Mouse (Mus musculus): ENCODE measurements at regions not wholly inside any gene's neighbourhood (a gene's known extent, or its start where the extent isn't known, plus 50 kb on each side); places are given as distances from the start of the nearest gene placed in this dataset.

DNA sequence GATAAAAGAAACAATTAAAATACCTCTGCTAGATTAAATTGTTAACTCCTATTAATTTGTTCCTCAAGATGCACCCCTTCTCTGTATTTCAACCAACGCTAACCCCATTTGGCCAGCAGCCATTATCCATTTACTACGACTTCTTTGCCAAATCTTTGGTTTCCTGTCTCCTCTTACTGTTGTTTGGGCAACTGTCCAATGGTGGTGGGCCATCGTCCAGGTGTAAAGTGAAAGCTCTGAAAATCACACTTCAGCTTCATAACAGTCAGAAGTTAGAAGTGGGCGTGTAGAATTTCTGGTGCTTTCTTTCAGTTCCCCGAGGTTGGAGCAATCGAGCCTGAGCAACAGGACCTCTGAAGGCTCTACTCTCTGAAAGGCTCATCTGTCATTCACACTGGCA is 66.8 kb upstream of the Zbtb20 start:
- no peak for ATAC-seq (replicated peaks; ENCODE audit: low FRiP score, low TSS enrichment, poor library complexity, severe bottlenecking)

DNA sequence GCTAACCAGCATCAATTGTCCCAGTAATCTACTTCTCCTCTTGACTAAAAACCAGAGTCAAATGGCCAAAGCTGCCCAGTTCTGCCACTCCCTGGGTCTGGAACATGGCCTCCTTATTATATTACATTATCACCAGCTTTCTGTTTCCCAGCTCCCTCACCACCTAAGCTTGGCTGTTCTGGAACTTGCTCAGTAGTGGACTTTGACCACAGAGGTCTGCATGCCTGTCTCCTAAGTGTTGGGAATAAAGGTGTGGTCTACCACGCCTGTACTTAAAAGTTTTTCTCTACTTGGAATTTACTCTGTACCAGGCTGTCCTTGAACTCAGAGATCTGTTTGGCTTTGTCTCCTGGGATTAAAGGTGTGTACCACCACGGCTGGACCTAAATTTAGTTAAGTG is 68.1 kb upstream of the Zbtb20 start:
- no peak for ATAC-seq (replicated peaks; ENCODE audit: low FRiP score, low TSS enrichment, poor library complexity, severe bottlenecking)

DNA sequence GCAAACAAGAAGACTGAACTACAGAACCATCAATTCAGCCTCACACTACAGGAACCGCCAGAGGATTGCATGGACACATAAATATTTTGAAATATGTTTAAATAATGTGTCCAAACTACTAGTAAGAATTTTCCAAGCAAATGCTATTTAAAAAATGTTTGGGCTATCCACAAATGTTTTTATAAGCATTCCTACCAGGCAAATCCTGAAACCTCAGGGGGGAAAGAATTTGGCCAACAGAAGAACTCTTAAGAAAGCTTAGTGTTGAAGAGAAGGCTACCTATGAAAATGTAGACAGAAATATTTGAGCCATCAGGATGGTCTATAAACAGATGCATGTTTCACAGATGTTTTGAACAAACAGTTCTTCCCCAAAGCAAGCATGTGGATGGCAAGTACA is 72.1 kb upstream of the Zbtb20 start:
- ATAC-seq (replicated peaks; ENCODE audit: low FRiP score, low TSS enrichment, poor library complexity, severe bottlenecking) = no peak

DNA sequence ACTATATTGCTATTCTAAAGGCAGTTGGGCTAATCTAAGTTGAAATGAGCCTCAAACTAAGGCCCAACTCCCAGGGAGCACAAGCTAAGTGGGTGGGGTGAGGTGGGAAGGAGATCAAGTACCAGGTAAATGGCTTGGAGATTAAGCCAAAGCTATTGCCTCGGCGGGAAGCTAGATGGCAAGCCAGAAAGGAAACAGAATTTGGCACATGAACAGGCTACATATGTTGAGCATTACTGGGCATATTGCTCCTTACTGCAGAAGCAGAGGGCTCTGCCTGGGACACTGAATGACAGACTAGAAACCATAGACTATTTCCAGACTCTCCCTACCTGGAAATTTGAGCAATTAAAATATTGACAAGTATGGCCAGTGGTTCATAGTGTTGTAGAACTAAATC is 83.1 kb upstream of the Zbtb20 start:
- no peak for ATAC-seq (replicated peaks; ENCODE audit: low FRiP score, low TSS enrichment, poor library complexity, severe bottlenecking)

DNA sequence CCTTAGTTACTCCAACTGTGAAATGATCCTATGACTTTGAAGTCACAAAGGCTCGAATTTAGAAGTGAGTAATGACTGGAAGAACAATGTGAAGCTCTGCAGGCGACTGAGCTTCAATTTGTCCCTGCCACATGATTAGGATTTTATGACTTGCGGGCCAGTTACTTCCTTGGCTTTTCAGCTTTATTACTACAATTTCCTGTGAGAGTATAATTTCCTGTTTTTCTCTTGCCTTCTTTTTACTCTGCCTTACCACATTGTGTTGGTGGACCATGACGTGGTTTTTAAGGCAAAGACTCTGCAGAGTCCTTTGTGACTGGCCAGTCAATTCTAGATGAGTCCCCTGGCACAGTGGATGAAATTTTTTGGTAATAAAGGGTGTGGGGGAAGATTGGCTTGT is 91.0 kb upstream of the Zbtb20 start:
- ATAC-seq (replicated peaks; ENCODE audit: low FRiP score, low TSS enrichment, poor library complexity, severe bottlenecking) = no peak

DNA sequence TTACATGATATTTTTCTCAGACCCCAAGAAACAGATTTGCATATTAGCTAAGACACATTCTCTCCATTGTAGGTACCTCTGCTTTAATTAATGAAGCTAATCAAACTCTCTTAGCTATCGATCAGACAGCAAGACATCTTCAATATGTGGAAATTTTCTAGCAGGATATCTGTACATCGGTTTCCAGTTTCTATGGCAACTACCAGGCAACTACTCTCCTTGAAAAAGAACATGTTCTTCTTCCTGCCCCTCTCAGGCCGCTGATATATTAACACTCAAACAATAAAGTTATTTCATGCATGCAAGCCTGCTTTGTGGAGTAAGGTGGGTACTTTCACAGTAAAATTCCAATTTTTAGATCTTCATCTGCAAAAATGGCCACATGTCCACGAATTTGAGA is 91.7 kb upstream of the Zbtb20 start:
- no peak for ATAC-seq (replicated peaks; ENCODE audit: low FRiP score, low TSS enrichment, poor library complexity, severe bottlenecking)

DNA sequence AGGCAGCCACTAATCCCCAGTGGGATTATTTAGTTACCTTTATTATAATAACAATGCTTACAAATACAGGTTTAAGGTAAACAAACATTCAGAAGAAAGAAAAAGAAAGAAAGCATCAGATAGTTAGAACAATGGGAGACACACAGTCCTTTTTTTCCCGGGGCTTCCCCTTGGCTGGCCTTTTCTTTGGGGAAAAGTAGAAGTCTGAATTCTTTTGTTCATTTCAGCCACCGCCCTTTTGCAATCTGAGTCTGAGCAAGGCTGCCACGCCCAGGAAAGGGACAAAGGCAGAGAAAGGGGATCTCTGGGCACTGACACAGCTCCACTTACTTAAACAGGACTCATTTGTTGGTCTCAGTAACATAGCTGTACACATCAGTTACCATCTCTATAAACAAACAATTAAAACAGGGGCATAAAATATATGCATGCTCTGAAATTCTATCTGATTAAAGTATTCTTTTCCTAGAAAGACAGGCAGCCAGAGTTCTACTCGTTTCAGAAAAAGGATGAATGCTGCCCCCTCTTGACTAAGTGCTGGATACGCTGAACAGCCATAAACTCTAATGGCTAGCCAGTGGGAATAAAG is 93.5 kb upstream of the Zbtb20 start:
- no peak for ATAC-seq (replicated peaks; ENCODE audit: low FRiP score, low TSS enrichment, poor library complexity, severe bottlenecking)

DNA sequence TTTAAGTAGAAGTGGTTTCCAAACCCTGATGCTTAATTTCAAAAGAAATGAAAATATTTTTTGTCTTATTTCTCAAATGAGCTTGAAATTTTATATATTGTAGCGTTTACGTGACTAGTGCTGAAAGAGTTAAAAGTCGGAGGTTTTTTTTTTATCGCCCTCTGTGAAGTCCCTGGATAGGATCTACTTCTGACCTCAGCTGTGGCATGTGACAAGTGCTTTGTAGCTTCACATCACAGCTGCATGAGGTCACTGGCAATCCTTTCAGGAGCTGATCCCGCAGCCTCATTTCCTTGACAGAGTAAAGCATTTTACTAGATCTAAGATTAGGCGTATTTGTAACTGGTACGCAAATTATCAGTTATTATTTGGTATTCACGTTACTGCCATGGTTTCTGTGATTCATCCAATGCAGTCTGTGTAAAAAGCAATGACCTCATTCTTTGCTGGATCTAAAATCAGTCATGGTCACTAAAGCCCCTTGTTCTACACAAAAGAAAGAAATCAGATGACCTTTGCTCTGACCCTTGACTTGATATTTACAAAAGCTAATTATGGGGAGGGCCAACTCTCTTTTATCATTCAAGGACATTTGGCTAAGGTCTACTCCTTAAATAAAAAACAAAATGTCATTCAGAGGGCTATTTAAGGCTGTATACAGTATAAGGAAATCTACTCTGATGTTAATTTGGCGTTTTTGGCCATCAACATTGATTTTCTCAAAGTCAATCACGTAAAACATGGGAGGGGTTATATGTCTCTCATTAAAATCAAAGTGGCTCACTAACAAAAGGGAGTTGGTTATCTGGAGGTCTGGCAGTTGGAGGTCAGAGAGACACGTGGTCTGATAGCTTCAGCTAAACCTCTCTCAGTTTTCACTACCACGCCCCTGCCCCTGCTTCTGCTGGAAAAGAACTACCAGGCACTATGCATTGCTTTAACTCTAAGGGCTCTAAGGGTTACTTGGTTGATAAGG is 94.3 kb upstream of the Zbtb20 start:
- no peak for ATAC-seq (replicated peaks; ENCODE audit: low FRiP score, low TSS enrichment, poor library complexity, severe bottlenecking)

DNA sequence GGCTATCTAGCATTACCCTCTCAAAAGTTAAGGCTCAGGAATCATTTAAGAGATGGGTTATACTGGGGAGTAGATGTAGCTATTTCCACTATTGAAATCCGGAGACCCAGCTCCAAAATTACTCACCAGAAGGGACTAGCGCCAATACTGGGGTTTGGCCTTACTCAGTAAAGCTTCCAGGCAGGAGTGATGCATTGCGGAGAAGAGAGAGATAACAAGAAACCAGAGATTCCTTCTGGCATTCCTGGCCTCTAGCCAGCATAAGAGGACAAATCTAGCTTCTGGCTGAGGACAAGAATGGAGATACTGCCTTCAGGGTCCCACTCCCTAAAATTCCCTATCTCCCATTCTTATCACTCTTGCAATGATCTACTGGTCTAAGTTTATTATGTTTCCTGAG is 95.7 kb upstream of the Zbtb20 start:
- no peak for ATAC-seq (replicated peaks; ENCODE audit: low FRiP score, low TSS enrichment, poor library complexity, severe bottlenecking)

DNA sequence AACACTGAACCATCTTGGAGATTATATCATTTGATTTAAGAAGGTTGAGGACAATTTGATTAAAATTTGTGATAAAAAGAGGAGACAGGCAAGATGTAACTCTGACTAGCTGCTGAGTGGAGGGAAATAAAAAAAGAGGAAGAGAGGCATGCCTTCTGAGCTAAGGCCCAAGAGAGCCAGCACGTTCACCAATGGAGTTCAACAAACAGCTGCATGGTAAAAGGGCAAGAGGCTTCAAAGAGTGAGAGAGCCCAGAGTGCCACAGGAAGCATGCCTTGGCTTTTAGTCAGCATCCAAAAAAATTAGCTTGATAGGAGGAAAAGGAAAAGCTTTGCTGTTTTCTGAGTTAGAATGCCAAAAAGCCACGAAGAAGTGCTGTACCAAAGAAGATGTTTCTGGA is 103.0 kb upstream of the Zbtb20 start:
- ATAC-seq (replicated peaks; ENCODE audit: low FRiP score, low TSS enrichment, poor library complexity, severe bottlenecking) = no peak

DNA sequence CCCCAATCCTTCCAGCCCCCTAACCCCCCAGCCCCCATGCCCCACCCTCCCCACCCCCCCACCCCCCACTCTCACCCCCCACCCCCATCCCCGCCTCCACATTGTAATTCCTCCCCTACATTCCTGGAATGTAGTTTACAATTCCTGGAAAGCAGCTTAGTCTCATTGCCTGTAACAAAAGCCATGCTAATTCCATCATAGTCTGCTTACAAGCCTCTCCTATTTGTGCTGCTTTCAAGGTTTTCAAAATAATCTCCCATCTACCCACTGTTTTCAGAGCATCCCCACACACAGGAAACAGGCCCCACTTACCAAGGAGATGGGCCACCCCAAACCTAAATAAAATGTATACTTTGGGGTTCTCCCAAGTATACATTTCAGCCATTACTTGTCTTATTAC is 105.5 kb upstream of the Zbtb20 start:
- no peak for ATAC-seq (replicated peaks; ENCODE audit: low FRiP score, low TSS enrichment, poor library complexity, severe bottlenecking)

DNA sequence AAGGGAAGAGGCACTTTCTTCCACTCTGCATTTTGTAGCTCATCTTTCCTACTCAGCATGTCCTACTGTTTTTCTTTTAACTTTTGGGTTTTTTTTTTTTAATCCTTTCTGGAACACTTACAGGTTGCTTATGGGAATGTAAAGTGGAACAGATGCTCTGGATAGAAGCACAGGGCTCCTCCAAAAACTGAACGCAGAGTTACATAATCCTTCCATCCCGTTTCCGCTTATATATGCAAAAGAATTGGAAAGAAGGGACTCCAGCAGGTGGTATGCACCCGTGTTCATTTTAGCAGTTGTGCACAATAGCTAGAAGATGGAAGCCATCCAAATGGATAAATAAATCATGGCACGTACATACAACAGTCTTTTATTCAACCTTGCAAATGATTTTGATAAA is 127.0 kb upstream of the Zbtb20 start:
- ATAC-seq (replicated peaks; ENCODE audit: low FRiP score, low TSS enrichment, poor library complexity, severe bottlenecking) = no peak

DNA sequence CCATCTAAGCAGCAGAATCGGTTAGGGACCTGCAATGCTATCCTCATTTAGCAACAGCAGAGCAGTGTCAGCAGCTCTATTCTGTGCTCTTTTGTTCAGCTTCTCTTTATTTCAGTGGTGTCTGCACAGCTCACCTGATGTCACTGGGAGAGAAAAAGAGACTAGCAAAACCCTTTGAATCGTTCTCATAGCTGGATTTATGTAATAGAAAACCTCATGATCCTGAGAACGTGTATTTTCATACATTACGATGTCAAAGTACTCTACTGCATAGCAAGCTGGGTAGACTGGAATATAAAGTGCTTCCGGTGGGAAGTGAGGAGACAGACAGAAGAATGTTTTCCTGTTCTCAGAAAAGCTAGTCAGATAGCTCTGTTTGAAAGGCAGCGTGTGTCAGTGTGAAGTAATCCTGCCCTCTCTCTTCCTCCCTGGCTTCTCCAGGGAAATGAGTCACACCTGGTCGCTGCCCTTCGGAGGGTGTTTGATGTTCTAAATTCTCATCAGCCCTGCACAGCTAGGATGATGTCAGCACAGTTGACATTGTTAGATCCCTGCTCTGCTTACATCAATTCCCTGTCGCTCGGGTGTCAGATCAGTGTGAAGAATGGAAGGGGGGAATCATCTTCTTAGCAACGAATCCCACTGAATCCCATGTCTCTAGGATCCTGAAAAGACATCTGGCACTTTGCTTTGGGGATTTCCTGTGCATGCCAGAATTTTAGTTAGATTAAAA is 129.6 kb upstream of the Zbtb20 start:
- ATAC-seq (replicated peaks; ENCODE audit: low FRiP score, low TSS enrichment, poor library complexity, severe bottlenecking) = no peak

DNA sequence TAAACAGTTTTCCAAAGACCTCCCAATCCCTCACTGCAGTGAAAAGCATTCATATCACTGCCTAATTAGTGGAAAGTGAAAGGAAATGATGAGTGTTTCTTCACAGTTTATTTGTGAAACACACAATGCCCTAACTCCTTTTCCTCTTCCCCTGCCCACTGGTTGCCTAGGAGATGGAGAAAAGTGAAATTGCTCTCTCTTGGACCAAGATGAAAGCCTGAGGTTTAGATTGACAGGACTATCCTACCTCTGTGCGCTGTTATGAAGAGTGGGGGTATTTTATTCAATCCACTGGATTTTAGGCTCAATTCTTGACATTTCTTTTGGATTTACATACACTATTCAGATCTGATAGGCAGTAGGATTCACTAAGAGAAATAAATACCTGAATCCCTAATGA is 132.1 kb upstream of the Zbtb20 start:
- no peak for ATAC-seq (replicated peaks; ENCODE audit: low FRiP score, low TSS enrichment, poor library complexity, severe bottlenecking)

DNA sequence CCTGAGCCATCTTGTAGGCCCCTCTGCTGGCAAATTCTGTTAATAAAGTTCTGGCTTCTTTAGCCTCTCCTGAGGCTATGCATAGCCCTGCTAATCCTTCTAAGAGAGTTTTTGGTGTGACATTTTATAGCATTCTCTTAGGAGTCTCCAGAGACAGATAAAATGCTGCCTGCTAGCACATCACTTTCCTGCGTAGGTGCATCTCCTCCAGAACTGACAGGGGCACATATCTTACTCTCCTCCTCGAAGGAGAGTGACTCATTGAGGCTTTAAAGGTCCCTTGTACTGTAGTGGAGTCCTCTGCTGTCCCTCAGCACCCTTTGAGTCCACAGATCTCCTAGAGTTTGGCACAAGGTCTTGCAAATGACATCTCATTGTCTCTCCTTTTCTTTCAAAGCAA is 132.6 kb upstream of the Zbtb20 start:
- ATAC-seq (replicated peaks; ENCODE audit: low FRiP score, low TSS enrichment, poor library complexity, severe bottlenecking) = no peak

DNA sequence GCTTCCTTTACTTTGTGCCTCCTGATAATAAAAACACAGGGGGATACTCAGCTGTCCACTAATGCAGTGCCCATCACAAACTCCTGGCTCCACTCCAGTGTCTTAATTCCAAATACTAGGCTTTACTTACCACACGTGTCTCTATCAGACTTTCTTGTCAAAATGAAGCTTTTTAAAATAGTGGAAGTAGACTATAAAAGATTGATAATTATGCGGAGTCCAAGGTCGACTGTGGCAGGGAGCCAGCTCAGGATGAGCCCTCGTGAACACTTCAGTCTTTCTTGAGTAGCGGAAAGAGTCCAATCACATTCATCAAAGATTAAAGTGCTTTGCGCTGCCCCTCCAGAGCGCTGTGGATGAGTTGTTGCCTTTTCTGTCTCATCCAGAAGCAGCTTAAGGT is 147.9 kb upstream of the Zbtb20 start:
- ATAC-seq (replicated peaks; ENCODE audit: low FRiP score, low TSS enrichment, poor library complexity, severe bottlenecking) = no peak

DNA sequence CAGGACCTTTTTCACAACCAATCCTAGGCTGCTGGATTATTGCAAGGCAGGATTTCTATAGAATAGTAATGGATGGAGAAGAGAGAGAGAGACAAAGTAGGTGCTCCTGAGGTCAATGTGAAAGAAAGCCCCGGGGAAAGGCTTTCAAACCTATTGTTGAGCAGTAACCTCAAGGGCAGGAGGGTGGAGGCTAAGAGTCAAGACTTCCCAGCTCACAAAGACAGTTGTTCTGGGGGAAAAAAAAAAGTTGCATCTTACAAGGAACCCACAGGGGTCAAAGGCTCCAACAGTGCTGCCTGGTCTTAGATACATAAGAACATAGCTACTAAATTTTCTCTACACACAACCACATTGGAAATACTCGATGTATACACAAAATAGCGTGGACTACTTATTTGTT is 155.8 kb upstream of the Zbtb20 start:
- no peak for ATAC-seq (replicated peaks; ENCODE audit: low FRiP score, low TSS enrichment, poor library complexity, severe bottlenecking)

DNA sequence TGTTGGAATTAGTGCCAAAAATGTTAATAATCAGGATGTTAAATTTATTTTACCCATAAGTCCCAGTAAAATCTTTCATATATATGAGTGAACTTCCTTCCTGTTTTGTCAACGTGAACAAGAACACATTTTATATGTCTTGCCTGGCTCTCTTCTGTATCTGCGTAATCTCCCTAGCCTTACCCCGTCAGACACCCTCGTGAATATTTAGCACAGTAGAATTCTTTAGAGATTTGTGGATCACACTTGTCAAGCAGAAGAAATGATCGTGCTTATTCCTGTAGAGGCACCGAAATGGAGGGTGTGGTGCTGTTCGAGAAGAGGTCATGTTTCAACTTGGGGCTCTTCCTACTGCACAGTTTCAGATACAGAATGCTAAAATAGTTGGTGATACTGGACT is 157.2 kb upstream of the Zbtb20 start:
- no peak for ATAC-seq (replicated peaks; ENCODE audit: low FRiP score, low TSS enrichment, poor library complexity, severe bottlenecking)

DNA sequence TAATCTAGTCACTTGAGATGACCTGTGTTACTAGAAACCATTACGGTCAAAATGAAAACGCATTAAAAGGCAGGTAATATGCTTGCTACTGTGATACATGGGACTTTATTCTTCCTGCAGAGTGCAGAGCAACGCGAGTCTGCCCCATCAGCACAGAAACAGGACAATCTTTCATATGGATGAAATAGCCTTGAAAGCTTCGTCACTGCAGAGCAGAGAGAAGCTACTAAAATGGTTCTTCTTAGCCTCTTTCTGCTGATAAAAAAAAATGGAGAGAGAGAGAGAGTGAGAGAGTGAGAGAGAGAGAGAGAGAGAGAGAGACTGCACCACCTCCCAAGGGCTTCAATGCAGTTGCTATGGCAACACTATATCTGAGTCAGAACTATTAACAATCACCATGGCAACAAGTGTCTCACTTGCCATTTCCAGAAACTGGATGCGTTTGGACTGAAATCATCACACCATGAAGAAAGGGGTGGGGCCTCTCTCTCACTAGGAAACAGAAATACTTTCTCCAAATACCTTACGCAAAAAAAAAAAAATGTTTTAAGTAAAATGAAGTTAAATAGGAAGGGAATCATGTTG is 157.8 kb upstream of the Zbtb20 start:
- no peak for ATAC-seq (replicated peaks; ENCODE audit: low FRiP score, low TSS enrichment, poor library complexity, severe bottlenecking)

DNA sequence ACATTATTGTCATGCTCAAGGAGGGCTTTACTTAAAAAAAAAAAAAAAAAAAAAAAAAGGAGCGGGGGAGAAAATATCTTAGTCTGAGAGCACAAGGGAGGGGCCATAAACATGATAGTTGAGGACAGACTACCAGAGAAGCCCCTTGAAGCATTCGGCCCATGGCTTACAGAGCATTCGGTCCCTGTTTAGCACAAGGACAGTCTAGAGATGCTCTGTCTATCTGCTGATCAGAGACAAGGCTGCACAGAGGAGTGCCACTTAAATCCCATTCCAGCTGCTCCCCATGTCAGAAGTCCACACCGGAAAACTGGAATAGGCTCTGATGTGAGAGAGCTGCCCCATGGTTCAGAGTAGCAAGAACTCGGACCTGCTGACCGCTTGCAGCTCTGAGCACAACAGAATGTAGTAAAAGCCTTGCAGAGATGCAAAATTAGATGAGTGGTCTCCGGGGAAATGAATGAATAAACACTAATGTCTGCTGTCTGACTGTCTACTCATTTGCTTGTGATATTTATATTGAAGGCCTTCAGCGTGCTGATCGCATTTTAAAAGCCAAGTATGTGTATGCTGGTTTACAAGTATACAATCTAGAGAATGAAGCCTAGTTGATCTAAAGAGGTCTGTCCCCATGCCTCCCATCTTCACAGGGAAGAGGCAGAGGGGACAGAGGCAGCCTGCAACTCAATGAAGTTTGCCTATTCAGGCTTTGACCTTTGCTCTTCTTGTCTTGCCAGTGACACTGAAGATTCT is 158.4 kb upstream of the Zbtb20 start:
- no peak for ATAC-seq (replicated peaks; ENCODE audit: low FRiP score, low TSS enrichment, poor library complexity, severe bottlenecking)
